Mouse (Mus musculus) ES-E14 (cell line): ENCODE results near the gene Wasf2. TPM values are rescaled to one million over a fixed set of nuclear protein-coding genes. Genes with fewer than 3 reads are reported as not detected.

Experiments
- DNase-seq: peaks from one replicate; pipeline ENCODE4 v3.0.0-alpha.2; 2013; ENCODE audit warnings: low read depth, low spot score
- H3K27ac ChIP-seq: 2 replicates; pipeline ENCODE4 v1.5.1; 2012; ENCODE audit warnings: low read depth, mild to moderate bottlenecking, low read length, moderate library complexity, mixed read lengths; ENCODE audit not compliant: poor library complexity, insufficient read depth, severe bottlenecking
- H3K36me3 ChIP-seq: 2 replicates; pipeline ENCODE4 v1.6.1; 2012; ENCODE audit warnings: mild to moderate bottlenecking, low read length, moderate library complexity, mixed read lengths; ENCODE audit not compliant: control insufficient read depth, poor library complexity, insufficient read depth, severe bottlenecking
- H3K4me1 ChIP-seq, 2 experiments: fragments of 150-350 bp in 1 of 2; sonication (generic) in 1 of 2; 2 replicates each; pipeline ENCODE4 v1.6.1; 2012; ENCODE audit warnings: low read length in 2 of 2, mild to moderate bottlenecking in 1 of 2, mixed read lengths in 1 of 2; ENCODE audit not compliant: control insufficient read depth in 2 of 2, insufficient read depth in 2 of 2, poor library complexity in 1 of 2
- H3K4me3 ChIP-seq, 2 experiments: fragments of 150-350 bp in 1 of 2; sonication (generic) in 1 of 2; 2 replicates each; pipeline ENCODE4 v1.5.1; 2012; ENCODE audit warnings: low read length in 2 of 2, low read depth in 1 of 2, mild to moderate bottlenecking in 1 of 2, mixed read lengths in 1 of 2; ENCODE audit not compliant: insufficient read depth in 1 of 2, poor library complexity in 1 of 2, severe bottlenecking in 1 of 2
- H3K9ac ChIP-seq: 2 replicates; pipeline ENCODE4 v1.6.1; 2012; ENCODE audit warnings: low read depth, mild to moderate bottlenecking, low read length, mixed read lengths; ENCODE audit not compliant: poor library complexity, insufficient read depth, severe bottlenecking
- H3K9me3 ChIP-seq: fragments of 150-350 bp; sonication (generic); 2 replicates; pipeline ENCODE4 v1.6.1; 2012; ENCODE audit warnings: low read depth, mild to moderate bottlenecking, low read length; ENCODE audit not compliant: control insufficient read depth, insufficient read depth
- CHD2 ChIP-seq: IDR thresholded peaks from 2 replicates; pipeline ENCODE4 v1.6.1; 2014; ENCODE audit warnings: mild to moderate bottlenecking, low read depth, low read length, inconsistent platforms
- HCFC1 ChIP-seq: IDR thresholded peaks from 2 replicates; pipeline ENCODE4 v1.6.1; 2012; ENCODE audit warnings: low read length, inconsistent platforms, borderline replicate concordance; ENCODE audit not compliant: insufficient read depth
- MAFK ChIP-seq: IDR thresholded peaks from 2 replicates; pipeline ENCODE4 v1.6.1; 2014; ENCODE audit warnings: mild to moderate bottlenecking, low read depth, low read length, inconsistent platforms; ENCODE audit not compliant: insufficient read depth
- ZC3H11A ChIP-seq: IDR thresholded peaks from 2 replicates; pipeline ENCODE4 v1.6.1; 2012; ENCODE audit warnings: low read depth, mild to moderate bottlenecking, inconsistent platforms, low read length, borderline replicate concordance
- ZNF384 ChIP-seq: IDR thresholded peaks from 2 replicates; pipeline ENCODE4 v1.6.1; 2012; ENCODE audit warnings: low read depth, low read length, inconsistent platforms
- in situ Hi-C, 2 experiments: fragments of 600-800 bp; cut with MboI; formaldehyde crosslinking; loops; one replicate each; pipeline ENCODE4 v1.15.1; 2025; ENCODE audit warnings: low sequenced_read_pairs in 2 of 2, inconsistent platforms in 1 of 2; ENCODE audit not compliant: unreplicated experiment in 2 of 2
- total RNA-seq: library from RNA; depleted of rRNA; stranded (reverse); fragments of 300-350 nt; gene quantifications from 2 replicates; pipeline ENCODE4 v1.2.3, GENCODE M21; 2012

Wasf2 gene
- total RNA-seq, 1 experiment, result 32.3 TPM

DNA sequence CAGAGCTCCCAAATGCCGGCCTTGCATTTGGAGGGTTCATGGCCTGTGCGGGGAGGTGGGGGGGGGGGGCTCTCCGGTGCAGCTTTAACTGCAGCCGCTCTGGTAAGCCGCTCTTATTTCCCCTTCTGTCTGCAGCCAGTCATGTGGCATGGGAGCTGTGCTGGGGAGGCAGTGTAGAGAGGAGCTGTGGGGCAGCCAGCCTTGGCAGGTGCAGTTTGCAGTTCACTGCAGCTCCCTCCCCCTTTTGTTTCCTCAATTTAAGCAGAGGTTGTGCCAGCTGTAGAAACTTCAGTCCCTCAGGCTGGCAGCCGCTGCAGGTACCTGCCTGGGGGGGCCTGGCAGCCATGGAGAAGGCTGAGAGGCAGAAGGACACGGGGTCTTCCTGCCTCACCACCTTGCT is 66.5 kb downstream of the Wasf2 start:
- in situ Hi-C loops, result no loop called here
- H3K27ac ChIP-seq, result no peak overlapping the region
- no peak overlapping the region for H3K9ac ChIP-seq
- no peak overlapping the region for H3K4me3 ChIP-seq
- TF ChIP-seq ZNF384, result no peak
- TF ChIP-seq ZC3H11A, result no peak
- TF ChIP-seq MAFK, result no peak
- no peak for TF ChIP-seq CHD2
- TF ChIP-seq HCFC1, result no peak
- peaks cover 34% of the 10 kb centered on the region for H3K36me3 ChIP-seq
- no peak for DNase-seq
- no peaks in the 10 kb centered on the region for H3K9me3 ChIP-seq
- H3K4me1 ChIP-seq, result peaks cover 9 to 44% of the 10 kb centered on the region in 2 experiments

DNA sequence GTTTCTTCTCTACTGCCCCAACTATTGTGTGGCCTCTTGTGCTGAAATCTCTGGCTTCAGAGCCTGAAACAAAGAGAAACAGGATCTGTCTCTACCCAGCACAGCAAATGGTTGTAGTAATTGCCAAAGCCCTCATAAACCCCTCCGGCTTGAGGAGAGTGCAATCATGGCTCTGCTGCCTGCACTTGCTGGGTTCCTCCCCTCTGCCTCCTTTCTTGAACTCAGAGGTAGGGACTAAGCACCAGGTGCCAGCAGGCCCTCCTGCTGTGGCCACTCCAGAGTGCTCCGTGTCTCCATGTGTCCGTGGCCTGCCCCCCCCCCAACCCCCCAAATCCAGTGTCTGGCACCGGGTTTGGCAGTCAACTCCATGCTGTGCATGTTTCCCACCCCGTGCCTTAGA is 67.0 kb downstream of the Wasf2 start:
- Histone ChIP-seq H3K27ac (no peak overlapping the region), H3K4me3 (no peak overlapping the region), H3K9ac (no peak overlapping the region), H3K4me1 (peaks cover 12 to 48% of the 10 kb centered on the region in 2 experiments), H3K9me3 (no peaks in the 10 kb centered on the region), H3K36me3 (peaks cover 31% of the 10 kb centered on the region)
- in situ Hi-C loops, result no loop called here
- no peak for DNase-seq
- TF ChIP-seq HCFC1, result no peak
- no peak for TF ChIP-seq ZC3H11A
- TF ChIP-seq CHD2, result no peak
- no peak for TF ChIP-seq MAFK
- TF ChIP-seq ZNF384, result no peak

DNA sequence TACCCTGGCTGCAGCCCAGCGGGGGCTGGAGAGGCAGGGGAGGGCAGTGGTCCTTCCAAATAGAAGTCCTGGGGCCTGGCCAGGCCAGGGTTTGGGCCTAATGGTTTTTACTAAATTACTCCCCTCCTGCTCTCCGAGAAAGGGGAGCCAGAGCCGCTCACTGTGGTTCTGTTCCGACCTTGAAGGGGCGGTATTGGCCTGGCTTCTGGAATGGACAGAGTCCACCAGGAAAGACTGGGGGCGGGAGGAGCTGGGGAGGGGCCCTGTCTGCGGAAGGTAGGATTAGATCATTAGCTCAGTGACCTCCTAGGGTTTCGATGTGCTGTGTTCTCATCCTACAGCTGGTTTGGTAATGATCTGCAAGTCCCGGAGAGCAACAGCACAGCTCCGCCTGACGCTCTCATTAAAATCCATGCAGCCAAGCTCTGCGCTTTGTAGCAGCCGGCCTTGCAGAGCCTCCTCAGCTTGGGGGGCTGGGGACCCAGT is 67.5 kb downstream of the Wasf2 start:
- H3K9me3 ChIP-seq, result no peaks in the 10 kb centered on the region
- in situ Hi-C loops, result no loop called here
- peaks cover 26% of the 10 kb centered on the region for H3K36me3 ChIP-seq
- no peak overlapping the region for H3K27ac ChIP-seq
- no peak overlapping the region for H3K9ac ChIP-seq
- DNase-seq, result no peak
- peaks cover 12 to 48% of the 10 kb centered on the region in 2 experiments for H3K4me1 ChIP-seq
- H3K4me3 ChIP-seq, result no peak overlapping the region
- TF ChIP-seq ZC3H11A (no peak), CHD2 (no peak), HCFC1 (no peak), MAFK (no peak), ZNF384 (no peak)

DNA sequence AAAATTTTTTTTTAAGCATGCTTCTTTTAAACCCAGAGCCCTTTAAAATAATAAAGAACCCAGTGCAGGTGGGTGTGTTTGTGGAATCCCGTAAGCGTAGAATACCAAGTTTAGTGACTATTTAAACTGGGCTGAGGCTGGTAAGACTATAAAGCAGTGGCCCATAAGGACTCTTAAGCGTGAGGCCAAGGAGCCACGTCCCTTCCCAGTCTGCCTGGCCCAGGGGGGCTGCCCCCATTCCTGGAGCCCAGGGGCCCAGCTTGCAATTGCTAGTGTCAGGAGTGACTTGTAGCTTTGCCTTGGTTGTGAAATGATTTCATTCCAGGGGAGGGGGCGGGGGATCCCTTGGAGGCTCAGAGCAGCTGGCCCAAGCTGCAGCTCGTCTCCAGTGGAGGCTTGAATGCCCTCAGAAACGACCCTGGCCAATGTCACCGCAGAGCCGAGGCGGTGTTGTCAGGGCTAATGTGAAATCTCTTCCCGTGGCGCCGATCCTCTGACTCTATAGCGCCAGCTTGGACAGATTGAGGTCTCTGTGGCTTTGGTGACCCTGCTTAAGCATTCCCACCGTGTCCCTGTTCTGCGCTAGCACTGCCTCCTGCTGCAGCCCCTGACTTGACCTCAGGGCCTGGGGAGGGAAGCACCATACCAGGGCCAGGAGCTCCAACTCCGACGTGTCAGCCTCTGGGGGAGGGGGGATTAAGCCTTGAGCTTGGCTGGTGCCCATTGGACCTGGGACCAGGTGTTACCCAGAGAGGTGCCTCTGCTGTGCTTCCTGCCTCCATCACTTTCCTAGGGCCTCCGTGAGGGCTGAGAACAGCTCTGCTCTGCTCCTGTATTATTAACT is 68.3 kb downstream of the Wasf2 start:
- H3K4me3 ChIP-seq, result no peak overlapping the region
- no peak for DNase-seq

More for the DNA sequence above, 68.3 kb downstream of the Wasf2 start:
- peaks cover 12 to 48% of the 10 kb centered on the region in 2 experiments for H3K4me1 ChIP-seq
- no peak overlapping the region; the same call in 1 of the 2 replicates for H3K9ac ChIP-seq
- peaks cover 22% of the 10 kb centered on the region for H3K36me3 ChIP-seq
- H3K27ac ChIP-seq, result no peak overlapping the region
- in situ Hi-C loops, result no loop called here
- no peak for TF ChIP-seq HCFC1
- no peak for TF ChIP-seq MAFK
- TF ChIP-seq ZC3H11A, result no peak
- no peak for TF ChIP-seq ZNF384
- no peak for TF ChIP-seq CHD2
- no peaks in the 10 kb centered on the region for H3K9me3 ChIP-seq
